Mouse (Mus musculus): ENCODE measurements around the gene 5430402E10Rik.
"Not testable (repeated sequence)": the region's sequence is repeated elsewhere in the genome, so short reads cannot be mapped to it uniquely, and the experiment has no call there.

Gene 5430402E10Rik

DNA sequence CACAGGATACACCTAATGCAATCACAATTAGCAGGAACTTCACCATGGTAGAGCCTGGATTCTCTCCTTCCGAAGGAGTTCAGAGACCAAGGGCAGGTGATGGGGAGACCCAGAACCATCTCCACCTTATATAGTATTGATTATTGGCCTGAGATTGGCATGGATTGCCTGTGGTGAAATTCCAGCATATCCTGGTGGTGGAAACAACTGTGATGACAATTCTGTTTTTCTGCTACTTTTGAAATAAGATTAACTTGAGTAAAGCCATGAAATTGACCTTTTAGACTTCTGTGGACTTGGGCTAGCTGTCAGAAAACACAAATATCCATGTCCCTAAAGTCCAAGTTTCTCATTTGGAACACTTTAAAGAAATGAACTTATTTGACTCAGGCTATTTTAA, at the start of gene 5430402E10Rik:
Gene 5430402E10Rik (minus strand): TSS at position 101 of the 400 bp plus-strand sequence.
- not testable (repeated sequence) for DNase-seq

- DNase-seq = not testable (repeated sequence)
Measured at GRCm38 (mm10) chrX:77880033-77880432, 44.8 kb downstream of the 5430402E10Rik start.

All from kidney, adult 18-20 months (tissue).